Mouse (Mus musculus): ENCODE data around the gene Mitf. TPM values are rescaled to one million over a fixed set of nuclear protein-coding genes. Genes with fewer than 3 reads are reported as not detected.

Mitf gene
- polyA plus RNA-seq, 1 experiment, result 1.6 TPM

- no peak for TF ChIP-seq GATA1 (IDR thresholded peaks at IDR 0.05; ENCODE audit: borderline replicate concordance, low read length)
- TF ChIP-seq FLI1 (IDR thresholded peaks at IDR 0.05; ENCODE audit: low read length), result no peak
- Histone ChIP-seq H3K36me3 (replicated peaks; ENCODE audit: low read length) (no peaks in the 10 kb centered on the region), H3K4me3 (replicated peaks) (no peak overlapping the region)
These were observed 144.9 kb downstream of the Mitf start for GRCm38 (mm10) chr6:97951711-97952110.

GRCm38 (mm10) chr6:97952845-97953244 is 146.0 kb downstream of the Mitf start:
- Histone ChIP-seq H3K36me3 (replicated peaks; ENCODE audit: low read length) (no peaks in the 10 kb centered on the region), H3K9me3 (no peaks in the 10 kb centered on the region), H3K4me1 (no peaks in the 10 kb centered on the region), H3K27me3 (replicated peaks) (no peaks in the 10 kb centered on the region), H3K4me3 (replicated peaks) (peak overlapping the region; percentile 31)
- no peak for TF ChIP-seq FLI1 (IDR thresholded peaks at IDR 0.05; ENCODE audit: low read length)
- no peak for TF ChIP-seq GATA1 (IDR thresholded peaks at IDR 0.05; ENCODE audit: borderline replicate concordance, low read length)

More at GRCm38 (mm10) chr6:97951711-97952110, 144.9 kb downstream of the Mitf start:
- H3K27me3 ChIP-seq (replicated peaks), result no peaks in the 10 kb centered on the region
- H3K9me3 ChIP-seq, result no peaks in the 10 kb centered on the region
- H3K4me1 ChIP-seq, result no peaks in the 10 kb centered on the region

GRCm38 (mm10) chr6:97956121-97956520 is 149.3 kb downstream of the Mitf start:
- no peaks in the 10 kb centered on the region for H3K4me1 ChIP-seq
- no peak overlapping the region for H3K4me3 ChIP-seq (replicated peaks)
- H3K9me3 ChIP-seq, result no peaks in the 10 kb centered on the region
- TF ChIP-seq FLI1 (IDR thresholded peaks at IDR 0.05; ENCODE audit: low read length) (no peak), GATA1 (IDR thresholded peaks at IDR 0.05; ENCODE audit: borderline replicate concordance, low read length) (no peak)
- H3K36me3 ChIP-seq (replicated peaks; ENCODE audit: low read length), result no peaks in the 10 kb centered on the region
- no peaks in the 10 kb centered on the region for H3K27me3 ChIP-seq (replicated peaks)

GRCm38 (mm10) chr6:97956636-97957035 is 149.8 kb downstream of the Mitf start:
- no peaks in the 10 kb centered on the region; the same call in 1 of the 2 replicates for H3K4me1 ChIP-seq
- no peaks in the 10 kb centered on the region for H3K36me3 ChIP-seq (replicated peaks; ENCODE audit: low read length)
- TF ChIP-seq GATA1 (IDR thresholded peaks at IDR 0.05; ENCODE audit: borderline replicate concordance, low read length), result no peak
- no peak for TF ChIP-seq FLI1 (IDR thresholded peaks at IDR 0.05; ENCODE audit: low read length)
- H3K9me3 ChIP-seq, result no peaks in the 10 kb centered on the region
- H3K27me3 ChIP-seq (replicated peaks), result no peaks in the 10 kb centered on the region
- H3K4me3 ChIP-seq (replicated peaks), result no peak overlapping the region

GRCm38 (mm10) chr6:97958276-97958675 is 151.4 kb downstream of the Mitf start:
- H3K36me3 ChIP-seq (replicated peaks; ENCODE audit: low read length), result no peaks in the 10 kb centered on the region
- H3K9me3 ChIP-seq, result no peaks in the 10 kb centered on the region
- H3K4me1 ChIP-seq, result peaks cover 8% of the 10 kb centered on the region
- no peaks in the 10 kb centered on the region for H3K27me3 ChIP-seq (replicated peaks)
- H3K4me3 ChIP-seq (replicated peaks), result no peak overlapping the region
- TF ChIP-seq FLI1 (IDR thresholded peaks at IDR 0.05; ENCODE audit: low read length) (no peak), GATA1 (IDR thresholded peaks at IDR 0.05; ENCODE audit: borderline replicate concordance, low read length) (no peak)

- Histone ChIP-seq H3K4me1 (peaks cover 8% of the 10 kb centered on the region), H3K9me3 (no peaks in the 10 kb centered on the region), H3K36me3 (replicated peaks; ENCODE audit: low read length) (no peaks in the 10 kb centered on the region), H3K27me3 (replicated peaks) (no peaks in the 10 kb centered on the region), H3K4me3 (replicated peaks) (no peak overlapping the region)
- TF ChIP-seq GATA1 (IDR thresholded peaks at IDR 0.05; ENCODE audit: borderline replicate concordance, low read length) (no peak), FLI1 (IDR thresholded peaks at IDR 0.05; ENCODE audit: low read length) (no peak)
These were observed 154.9 kb downstream of the Mitf start for GRCm38 (mm10) chr6:97961776-97962175.

GRCm38 (mm10) chr6:97962311-97962710 is 155.5 kb downstream of the Mitf start:
- Histone ChIP-seq H3K4me1 (peaks cover 8% of the 10 kb centered on the region), H3K9me3 (no peaks in the 10 kb centered on the region), H3K27me3 (replicated peaks) (no peaks in the 10 kb centered on the region), H3K4me3 (replicated peaks) (no peak overlapping the region), H3K36me3 (replicated peaks; ENCODE audit: low read length) (no peaks in the 10 kb centered on the region)
- TF ChIP-seq GATA1 (IDR thresholded peaks at IDR 0.05; ENCODE audit: borderline replicate concordance, low read length), result no peak
- no peak for TF ChIP-seq FLI1 (IDR thresholded peaks at IDR 0.05; ENCODE audit: low read length)

GRCm38 (mm10) chr6:97964750-97965149 is 157.9 kb downstream of the Mitf start:
- TF ChIP-seq FLI1 (IDR thresholded peaks at IDR 0.05; ENCODE audit: low read length) (no peak), GATA1 (IDR thresholded peaks at IDR 0.05; ENCODE audit: borderline replicate concordance, low read length) (no peak)
- Histone ChIP-seq H3K9me3 (no peaks in the 10 kb centered on the region), H3K4me1 (peaks cover 8% of the 10 kb centered on the region), H3K4me3 (replicated peaks) (no peak overlapping the region), H3K36me3 (replicated peaks; ENCODE audit: low read length) (no peaks in the 10 kb centered on the region), H3K27me3 (replicated peaks) (no peaks in the 10 kb centered on the region)

GRCm38 (mm10) chr6:97981668-97982067 is 174.8 kb downstream of the Mitf start:
- Histone ChIP-seq H3K9me3 (no peaks in the 10 kb centered on the region), H3K4me1 (no peaks in the 10 kb centered on the region), H3K36me3 (replicated peaks; ENCODE audit: low read length) (no peaks in the 10 kb centered on the region), H3K4me3 (replicated peaks) (no peak overlapping the region), H3K27me3 (replicated peaks) (no peaks in the 10 kb centered on the region)
- TF ChIP-seq GATA1 (IDR thresholded peaks at IDR 0.05; ENCODE audit: borderline replicate concordance, low read length) (no peak), FLI1 (IDR thresholded peaks at IDR 0.05; ENCODE audit: low read length) (no peak)

GRCm38 (mm10) chr6:97985658-97986057 is 178.8 kb downstream of the Mitf start:
- no peak overlapping the region for H3K4me3 ChIP-seq (replicated peaks)
- TF ChIP-seq FLI1 (IDR thresholded peaks at IDR 0.05; ENCODE audit: low read length) (no peak), GATA1 (IDR thresholded peaks at IDR 0.05; ENCODE audit: borderline replicate concordance, low read length) (no peak)
- H3K36me3 ChIP-seq (replicated peaks; ENCODE audit: low read length), result no peaks in the 10 kb centered on the region
- H3K4me1 ChIP-seq, result no peaks in the 10 kb centered on the region
- no peaks in the 10 kb centered on the region for H3K27me3 ChIP-seq (replicated peaks)
- H3K9me3 ChIP-seq, result no peaks in the 10 kb centered on the region

- no peaks in the 10 kb centered on the region for H3K36me3 ChIP-seq (replicated peaks; ENCODE audit: low read length)
- no peak overlapping the region for H3K4me3 ChIP-seq (replicated peaks)
These were observed 179.6 kb downstream of the Mitf start for GRCm38 (mm10) chr6:97986417-97986816.

More at GRCm38 (mm10) chr6:97986417-97986816, 179.6 kb downstream of the Mitf start:
- TF ChIP-seq GATA1 (IDR thresholded peaks at IDR 0.05; ENCODE audit: borderline replicate concordance, low read length), result no peak
- TF ChIP-seq FLI1 (IDR thresholded peaks at IDR 0.05; ENCODE audit: low read length), result no peak
- H3K4me1 ChIP-seq, result no peaks in the 10 kb centered on the region
- H3K27me3 ChIP-seq (replicated peaks), result no peaks in the 10 kb centered on the region
- no peaks in the 10 kb centered on the region for H3K9me3 ChIP-seq

All from megakaryocyte, embryonic 14.5 days (primary cell).